Mouse (Mus musculus) heart, postnatal 4 days (tissue): ENCODE measurements around the gene Ntrk3. TPM values are rescaled to one million over a fixed set of nuclear protein-coding genes. Genes with fewer than 3 reads are reported as not detected.

ENCODE experiments used
- DNase-seq: peaks from one replicate; pipeline ENCODE4 v3.0.0; 2021
- total RNA-seq, 2 experiments: library from RNA; stranded (reverse); gene quantifications; 2 replicates each; pipeline ENCODE4 v1.2.3; 2021

The Ntrk3 gene
- total RNA-seq, 2 experiments from 2014 or later, result 4.0 to 5.1 TPM

GRCm38 (mm10) chr7:78440476-78440875 is 297.3 kb downstream of the Ntrk3 start:
- no peak for DNase-seq

GRCm38 (mm10) chr7:78439361-78440120 is 298.3 kb downstream of the Ntrk3 start:
- DNase-seq, result peak; percentile 69

GRCm38 (mm10) chr7:78433617-78434144 is 304.1 kb downstream of the Ntrk3 start:
- DNase-seq, result no peak

- DNase-seq, result no peak
These were observed 306.2 kb downstream of the Ntrk3 start for GRCm38 (mm10) chr7:78431611-78432010.

- no peak for DNase-seq
These were observed 325.6 kb downstream of the Ntrk3 start for GRCm38 (mm10) chr7:78412172-78412571.

- DNase-seq, result no peak
These were observed 327.8 kb downstream of the Ntrk3 start for GRCm38 (mm10) chr7:78409970-78410369.

- no peak for DNase-seq
These were observed 331.0 kb downstream of the Ntrk3 start for GRCm38 (mm10) chr7:78406641-78407291.

- no peak for DNase-seq
These were observed 333.3 kb downstream of the Ntrk3 start for GRCm38 (mm10) chr7:78404481-78404880.

- DNase-seq, result no peak
These were observed 335.3 kb downstream of the Ntrk3 start for GRCm38 (mm10) chr7:78402495-78402894.

- no peak for DNase-seq
These were observed 337.6 kb downstream of the Ntrk3 start for GRCm38 (mm10) chr7:78400219-78400618.

- DNase-seq, result no peak
These were observed 339.4 kb downstream of the Ntrk3 start for GRCm38 (mm10) chr7:78398377-78398776.

- no peak for DNase-seq
These were observed 340.6 kb downstream of the Ntrk3 start for GRCm38 (mm10) chr7:78397215-78397614.

GRCm38 (mm10) chr7:78390019-78390418 is 347.8 kb downstream of the Ntrk3 start:
- no peak for DNase-seq

GRCm38 (mm10) chr7:78388101-78388500 is 349.7 kb downstream of the Ntrk3 start:
- DNase-seq, result no peak

- peak; percentile 33 for DNase-seq
These were observed 351.8 kb downstream of the Ntrk3 start for GRCm38 (mm10) chr7:78385971-78386370.

GRCm38 (mm10) chr7:78384111-78384510 is 353.7 kb downstream of the Ntrk3 start:
- DNase-seq, result no peak

- DNase-seq, result no peak
These were observed 355.7 kb downstream of the Ntrk3 start for GRCm38 (mm10) chr7:78382126-78382525.

GRCm38 (mm10) chr7:78379784-78380183 is 358.0 kb downstream of the Ntrk3 start:
- DNase-seq, result no peak

GRCm38 (mm10) chr7:78378306-78378705 is 359.5 kb downstream of the Ntrk3 start:
- no peak for DNase-seq

- no peak for DNase-seq
These were observed 360.9 kb downstream of the Ntrk3 start for GRCm38 (mm10) chr7:78376875-78377274.

- DNase-seq, result no peak
These were observed 376.2 kb downstream of the Ntrk3 start for GRCm38 (mm10) chr7:78361341-78362309.

- no peak for DNase-seq
These were observed 390.3 kb downstream of the Ntrk3 start for GRCm38 (mm10) chr7:78347464-78347863.

GRCm38 (mm10) chr7:78333422-78333821 is 404.4 kb downstream of the Ntrk3 start:
- no peak for DNase-seq
